13 mouse cellular contexts compared by ENCODE assay signal in genomic region chr11:20244336-20245290, GRCm38 (mm10). TPM values are rescaled to one million over a fixed set of nuclear protein-coding genes. Genes with fewer than 3 reads are reported as not detected.
DNase-seq lines count a peak whose midpoint lies in the region; ATAC-seq and TF ChIP-seq lines count a peak whose summit lies in the region.
"Had no signal": no experiment of that assay in that cellular context is flagged by ENCODE, and none has a peak within 500 bp of the region (broad histone marks: within the 10 kb centered on the region; RNA-seq: fewer than 3 reads in every experiment).

No protein-coding gene starts in this region.

- TF ChIP-seq POLR2A in cortical plate, adult 2 months (IDR thresholded peaks at IDR 0.05; ENCODE audit: extremely low read depth, insufficient read depth, low read length) = no peak

- no peak for TF ChIP-seq EP300 in liver, embryonic 14.5 days (IDR thresholded peaks at IDR 0.05; ENCODE audit: low read depth)

- TF ChIP-seq CTCF in kidney, postnatal 0 days (IDR thresholded peaks at IDR 0.05; ENCODE audit: low read depth) = peak; percentile 42
- peak; percentile 33; the same call in 1 of the 2 replicates for TF ChIP-seq CTCF in cortical plate, adult 2 months (IDR thresholded peaks at IDR 0.05; ENCODE audit: extremely low read depth, insufficient read depth, low read length)
- 0 out of 2 replicates have a peak, but pooled peaks have one; percentile 19 for TF ChIP-seq CTCF in liver, embryonic 14.5 days (IDR thresholded peaks at IDR 0.05; ENCODE audit: low read depth)

- no peak for ATAC-seq in kidney, postnatal 0 days (replicated peaks; ENCODE audit: low FRiP score, low read depth)
- no peak for ATAC-seq in liver, embryonic 14.5 days (ENCODE audit: insufficient read depth)
- ATAC-seq: forebrain, embryonic 14.5 days had no signal

- peaks cover 25% of the 10 kb centered on the region for H3K4me1 ChIP-seq in kidney, postnatal 0 days (replicated peaks; ENCODE audit: insufficient read depth, low read length)
- peaks cover 10% of the 10 kb centered on the region for H3K4me1 ChIP-seq in cortical plate, adult 2 months (ENCODE audit: control insufficient read depth, insufficient read depth, low read length)
- peaks cover 9 to 15% of the 10 kb centered on the region in 2 experiments for H3K4me1 ChIP-seq in liver, embryonic 14.5 days (replicated peaks; ENCODE audit: control insufficient read depth in 2 of 2, insufficient read depth in 2 of 2, low read length in 1 of 2)

- no peaks in the 10 kb centered on the region for H3K9me3 ChIP-seq in kidney, postnatal 0 days (replicated peaks; ENCODE audit: low read length)
- H3K9me3 ChIP-seq in liver, embryonic 14.5 days (ENCODE audit: control insufficient read depth, low read length) = no peaks in the 10 kb centered on the region
- H3K9me3 ChIP-seq: heart, embryonic 15.5 days; kidney, embryonic 15.5 days had no signal

- no peaks in the 10 kb centered on the region for H3K27me3 ChIP-seq in kidney, postnatal 0 days (ENCODE audit: insufficient read depth, low read length)
- H3K27me3 ChIP-seq in liver, embryonic 14.5 days (ENCODE audit: control insufficient read depth, insufficient read depth, low read length) = no peaks in the 10 kb centered on the region
- H3K27me3 ChIP-seq: heart, embryonic 15.5 days; kidney, embryonic 15.5 days had no signal

- no peak overlapping the region for H3K27ac ChIP-seq in kidney, postnatal 0 days
- no peak overlapping the region for H3K27ac ChIP-seq in cortical plate, adult 2 months (ENCODE audit: insufficient read depth, low read length)
- no peak overlapping the region for H3K27ac ChIP-seq in liver, embryonic 14.5 days
- H3K27ac ChIP-seq: heart, embryonic 15.5 days; kidney, embryonic 15.5 days had no signal

- peaks cover 25% of the 10 kb centered on the region; the same call in 1 of the 2 replicates for H3K36me3 ChIP-seq in kidney, postnatal 0 days (ENCODE audit: insufficient read depth, low read length)
- H3K36me3 ChIP-seq in liver, embryonic 14.5 days (replicated peaks; ENCODE audit: control insufficient read depth, insufficient read depth, low read depth) = peaks cover 6% of the 10 kb centered on the region; the same call in 1 of the 2 replicates

- H3K9ac ChIP-seq in kidney, postnatal 0 days (ENCODE audit: low read depth, low read length) = no peak overlapping the region
- 0 out of 2 replicates have a peak overlapping the region, but pooled peaks have one; percentile 4 for H3K9ac ChIP-seq in liver, embryonic 14.5 days (replicated peaks)
- H3K9ac ChIP-seq: heart, embryonic 15.5 days; kidney, embryonic 15.5 days had no signal

- peak; percentile 5 for DNase-seq in cerebellum, adult 9-11 months
- DNase-seq in cerebellum, postnatal 10 days = no peak
- DNase-seq in kidney, postnatal 0 days (ENCODE audit: low spot score) = no peak
- no peak for DNase-seq in kidney, postnatal 36 days
- peak in 1 of 3 experiments; percentile 36 for DNase-seq in liver, embryonic 14.5 days (ENCODE audit: low read depth in 3 of 3, low spot score in 3 of 3)
- DNase-seq in embryo, embryonic 11 days = no peak
- no peak for DNase-seq in gastrocnemius, postnatal 4 days (ENCODE audit: low spot score in 2 of 2)
- DNase-seq: cerebellum, postnatal 25 days; thymus, adult 2 months had no signal

- H3K4me3 ChIP-seq in kidney, postnatal 0 days (replicated peaks; ENCODE audit: low read depth, low read length) = no peak overlapping the region
- H3K4me3 ChIP-seq in cortical plate, adult 2 months (ENCODE audit: insufficient read depth, low read length) = no peak overlapping the region
- H3K4me3 ChIP-seq in liver, embryonic 14.5 days (ENCODE audit: insufficient read depth in 1 of 2, low read depth in 2 of 2, low read length in 2 of 2) = no peak overlapping the region
- H3K4me3 ChIP-seq: heart, embryonic 15.5 days; kidney, embryonic 15.5 days had no signal

- no peak overlapping the region for H3K4me2 ChIP-seq in kidney, postnatal 0 days (ENCODE audit: low read length)
- 0 out of 2 replicates have a peak overlapping the region, but pooled peaks have one; percentile 0 for H3K4me2 ChIP-seq in liver, embryonic 14.5 days (ENCODE audit: low read depth)
- H3K4me2 ChIP-seq: heart, embryonic 15.5 days; kidney, embryonic 15.5 days had no signal

- 82% methylated on average over 16 of the region's 16 CpGs for WGBS in kidney, postnatal 0 days
- WGBS in liver, embryonic 14.5 days (ENCODE audit: insufficient replicate concordance) = 66% methylated on average over 16 of the region's 16 CpGs

RNA-seq across cellular contexts. Expression of gene Cep68, which starts 4.6 kb away (rescaled TPM):
- 22.5 and 24.9 TPM in 2 replicates for polyA plus RNA-seq in kidney, postnatal 0 days (2015; fragmentation: Nextera tagmentation; extraction: Ambion mirVana)
- 17.3 and 17.8 TPM in 2 replicates for polyA plus RNA-seq in cortical plate, adult 2 months (2012; rRNA removed)
- 4.5 TPM in 2 replicates for polyA plus RNA-seq in liver, embryonic 14.5 days (2012; rRNA removed)
- 4.8 and 5.7 TPM in 2 replicates for polyA plus RNA-seq in liver, embryonic 14.5 days (2014; fragmentation: Nextera tagmentation; extraction: Ambion mirVana)
- total RNA-seq in gastrocnemius, postnatal 4 days (2021) = 10 to 100 TPM; 35.0 to 35.8 TPM

RNA-seq across cellular contexts. Expression of gene Rab1a, which starts 43.4 kb away (rescaled TPM):
- 322 and 341 TPM in 2 replicates for polyA plus RNA-seq in kidney, postnatal 0 days (2015; fragmentation: Nextera tagmentation; extraction: Ambion mirVana)
- 189 and 195 TPM in 2 replicates for polyA plus RNA-seq in cortical plate, adult 2 months (2012; rRNA removed)
- polyA plus RNA-seq in liver, embryonic 14.5 days (2012; rRNA removed) = 37.0 and 53.0 TPM in 2 replicates
- polyA plus RNA-seq in liver, embryonic 14.5 days (2014; fragmentation: Nextera tagmentation; extraction: Ambion mirVana) = 80.6 and 84.2 TPM in 2 replicates
- 100 to 1,000 TPM; 127 to 143 TPM for total RNA-seq in gastrocnemius, postnatal 4 days (2021)
